Mouse (Mus musculus): ENCODE results near the gene Kdelc2.

The Kdelc2 gene

DNA sequence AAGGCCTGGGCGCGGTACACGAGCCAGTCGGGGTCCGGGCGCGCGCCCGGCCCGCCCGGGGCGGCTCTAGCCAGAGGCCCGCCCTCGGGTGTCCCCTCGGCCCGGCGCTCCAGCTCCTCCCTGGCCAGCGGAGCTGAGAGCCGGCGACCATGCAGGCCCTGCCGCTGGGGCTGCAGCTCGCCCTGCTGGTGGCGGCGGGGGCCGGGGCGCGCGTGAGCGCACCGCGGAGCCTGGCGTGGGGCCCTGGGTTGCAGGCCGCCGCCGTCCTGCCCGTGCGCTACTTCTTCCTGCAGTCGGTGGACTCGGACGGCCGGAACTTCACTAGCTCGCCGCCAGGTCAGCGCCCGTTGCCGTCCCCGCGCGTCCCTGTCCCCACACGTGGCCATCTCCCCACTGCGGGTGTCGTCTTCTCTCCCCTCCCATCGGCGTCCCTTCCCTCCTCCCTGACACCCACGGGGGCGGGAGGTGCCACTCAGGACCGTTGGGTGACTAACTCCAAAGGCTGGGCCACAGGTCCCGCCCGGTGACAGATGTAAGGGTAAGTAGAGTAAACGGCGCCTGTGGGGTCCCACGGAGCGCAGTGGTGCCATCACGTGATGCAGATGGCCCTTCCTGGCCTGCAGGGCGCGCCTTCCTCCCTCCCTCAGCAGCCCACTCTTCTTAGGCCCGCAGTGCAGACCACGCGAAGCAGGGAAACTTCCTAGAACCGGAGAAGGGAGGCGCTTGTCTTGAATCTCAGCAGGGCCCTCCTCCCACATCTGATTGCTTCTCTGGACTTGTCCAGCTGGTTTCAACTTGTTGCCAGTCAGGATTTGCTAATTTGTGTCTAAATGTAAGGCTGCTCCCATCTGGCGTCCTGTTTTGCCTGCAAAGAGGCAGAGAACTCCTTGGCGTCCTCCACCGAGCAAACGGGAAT is at the start of gene Kdelc2:
Gene Kdelc2, plus strand, starts transcription at position 75 of the 916 bp plus-strand sequence.
- no peak for DNase-seq (ENCODE audit: low read depth)

DNA sequence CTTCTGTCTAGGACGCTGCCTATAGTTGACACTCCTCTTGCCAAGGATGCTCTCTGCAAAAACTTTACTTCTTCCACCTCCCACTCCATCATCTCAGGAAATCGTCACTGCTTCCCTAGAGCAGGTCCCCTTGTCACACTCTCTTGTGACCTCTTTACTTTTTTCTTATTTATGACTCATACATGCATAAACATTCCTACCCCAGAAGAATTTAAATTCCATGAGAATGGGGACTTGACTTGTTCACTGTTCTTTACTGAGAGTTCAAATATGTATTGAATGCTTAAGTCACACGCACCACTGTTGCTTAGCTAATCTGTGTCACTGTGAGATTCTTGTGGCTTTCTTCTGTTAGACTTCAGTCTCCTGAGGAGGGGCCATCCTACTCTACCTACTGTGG is 48.7 kb upstream of the Kdelc2 start:
- no peak for DNase-seq (ENCODE audit: low read depth)

DNA sequence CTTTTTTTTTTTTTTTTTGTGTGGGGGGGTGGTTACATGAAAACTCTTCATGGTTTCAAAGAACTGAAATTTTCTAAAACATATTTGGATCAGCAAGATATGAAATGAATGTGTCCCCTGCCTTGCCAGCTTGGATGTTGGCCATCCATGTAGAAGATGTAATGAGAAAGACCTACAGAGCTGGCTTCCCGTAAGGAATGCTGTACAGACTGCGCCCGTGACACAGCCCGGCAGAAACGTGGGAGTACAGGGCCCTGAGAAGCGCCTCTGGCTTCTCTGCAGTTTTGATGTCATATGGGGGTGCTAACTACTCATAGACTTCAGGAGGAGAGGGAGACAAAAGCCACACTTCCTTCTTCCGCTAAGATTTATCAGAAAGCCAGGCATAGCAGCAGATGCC is 44.2 kb upstream of the Kdelc2 start:
- no peak for DNase-seq (ENCODE audit: low read depth)

DNA sequence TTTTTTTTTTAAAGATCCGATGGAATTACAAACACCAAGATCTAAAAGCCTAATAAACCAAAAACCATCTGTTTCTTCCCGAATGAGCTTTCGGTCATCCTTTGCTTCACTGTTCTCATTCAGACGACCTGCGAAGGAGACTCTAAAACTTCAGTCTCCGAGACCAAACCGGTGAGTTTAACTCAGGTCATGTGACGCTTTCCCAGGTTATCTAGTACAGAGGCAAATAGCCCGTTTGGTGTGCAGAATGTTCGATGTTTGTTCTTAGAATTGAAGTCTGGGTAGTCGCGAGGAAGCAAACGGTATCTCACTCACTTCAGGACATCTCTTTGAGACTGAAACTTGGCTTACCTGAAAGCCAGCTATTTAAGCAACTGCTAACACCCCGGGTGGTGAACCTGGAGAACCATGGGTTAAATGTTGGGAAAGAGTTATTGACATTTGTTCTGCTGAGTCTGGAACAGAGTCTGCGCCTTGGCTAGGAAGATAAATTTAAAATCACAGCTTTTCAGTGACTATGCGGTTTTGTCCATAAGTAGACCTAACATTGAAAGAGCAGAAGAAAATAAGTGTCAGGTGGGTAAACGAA is 43.4 kb upstream of the Kdelc2 start:
- DNase-seq (ENCODE audit: low read depth), result no peak

DNA sequence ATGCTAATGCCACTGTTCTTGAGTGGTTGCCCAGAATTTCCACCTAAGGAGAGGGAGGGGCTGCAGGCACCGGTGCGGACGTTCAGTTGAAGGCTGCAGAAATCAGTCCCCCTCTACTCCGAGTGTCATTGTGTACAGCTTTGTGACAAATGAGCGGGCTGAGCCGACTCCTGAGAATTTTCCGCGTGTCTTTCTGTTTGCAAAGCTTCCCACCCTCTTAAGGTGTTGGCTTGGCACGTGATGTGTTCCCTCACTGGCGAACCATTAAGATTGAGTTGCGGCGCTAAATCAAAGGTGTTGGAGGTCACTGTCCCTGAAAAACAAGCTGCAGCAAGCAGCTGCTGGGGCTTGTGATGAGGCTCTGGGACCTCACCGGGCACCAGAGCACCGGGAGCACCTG is 42.9 kb upstream of the Kdelc2 start:
- DNase-seq (ENCODE audit: low read depth), result no peak

DNA sequence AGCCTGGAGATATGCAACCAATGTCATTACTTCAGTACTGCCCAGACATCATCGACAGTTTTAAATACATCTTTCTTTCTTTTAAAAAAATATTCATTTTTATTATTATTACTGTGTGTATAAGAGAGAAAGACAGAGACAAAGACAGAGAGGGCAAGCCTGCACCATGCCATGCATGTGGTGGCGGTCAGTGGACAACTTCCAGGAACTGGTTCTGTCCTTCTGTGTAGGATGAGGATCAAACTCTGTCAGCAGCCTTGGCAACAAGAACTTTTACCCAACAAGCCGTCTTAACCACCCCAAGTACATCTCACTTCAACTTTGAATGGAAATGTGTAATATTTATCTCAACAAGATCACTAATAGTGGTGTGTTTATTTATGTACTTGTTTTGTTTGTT is 41.8 kb upstream of the Kdelc2 start:
- no peak for DNase-seq (ENCODE audit: low read depth)

DNA sequence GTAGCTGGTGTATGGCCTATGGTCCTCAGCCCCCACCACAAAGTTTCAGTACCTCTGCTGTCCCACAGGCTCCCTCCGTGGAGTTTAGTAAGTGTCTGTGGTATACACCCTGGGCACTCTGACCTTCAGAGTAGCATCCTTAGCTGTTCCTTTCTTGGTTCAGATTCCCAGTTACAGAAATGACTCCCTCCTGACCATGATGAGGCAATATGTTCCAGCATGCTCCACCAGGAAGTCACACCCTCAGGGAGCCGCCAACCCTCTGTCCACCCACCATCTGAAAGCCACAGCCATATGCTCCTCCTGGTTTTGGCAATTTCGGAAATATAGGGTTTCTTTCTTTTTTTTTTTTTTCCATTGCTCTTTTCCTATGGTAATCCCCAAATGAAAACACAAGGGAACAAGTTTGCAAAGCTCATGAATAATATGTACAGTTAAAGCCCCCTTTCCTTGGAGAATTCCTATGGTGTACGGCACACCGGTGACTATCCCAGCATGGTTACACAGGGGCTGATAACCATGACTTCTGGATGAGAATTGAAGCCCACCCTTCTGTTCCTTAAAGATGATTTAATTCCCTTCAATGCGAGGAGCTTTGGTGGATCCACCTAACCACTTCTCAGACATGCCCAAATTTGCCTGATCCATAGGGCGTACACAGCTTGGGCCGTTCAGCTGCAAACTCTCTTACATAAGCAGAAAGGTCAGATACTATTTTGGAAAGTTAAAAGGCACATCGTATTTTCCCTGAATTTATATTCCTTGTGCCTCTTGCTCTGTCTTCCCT is 39.0 kb upstream of the Kdelc2 start:
- DNase-seq (ENCODE audit: low read depth), result no peak

DNA sequence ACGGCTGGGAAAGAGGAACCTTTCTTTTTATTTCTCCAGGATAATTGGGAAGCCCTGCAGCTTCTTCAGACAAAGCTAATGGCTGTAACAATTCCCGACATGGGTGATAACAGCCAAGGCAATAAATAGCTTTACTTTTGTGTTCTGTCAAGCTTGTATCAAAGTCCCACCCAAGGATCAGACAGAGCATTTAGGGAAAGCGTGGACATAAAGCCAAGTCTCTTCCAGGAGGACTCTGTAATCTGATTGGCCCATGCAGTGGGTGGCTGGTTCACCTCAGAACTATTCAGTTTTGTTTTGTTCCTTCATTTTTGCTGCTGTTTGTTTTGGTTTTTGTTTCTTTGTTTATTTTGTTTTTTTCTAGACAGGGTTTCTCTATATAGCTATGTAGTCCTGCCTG is 38.1 kb upstream of the Kdelc2 start:
- DNase-seq (ENCODE audit: low read depth), result no peak

DNA sequence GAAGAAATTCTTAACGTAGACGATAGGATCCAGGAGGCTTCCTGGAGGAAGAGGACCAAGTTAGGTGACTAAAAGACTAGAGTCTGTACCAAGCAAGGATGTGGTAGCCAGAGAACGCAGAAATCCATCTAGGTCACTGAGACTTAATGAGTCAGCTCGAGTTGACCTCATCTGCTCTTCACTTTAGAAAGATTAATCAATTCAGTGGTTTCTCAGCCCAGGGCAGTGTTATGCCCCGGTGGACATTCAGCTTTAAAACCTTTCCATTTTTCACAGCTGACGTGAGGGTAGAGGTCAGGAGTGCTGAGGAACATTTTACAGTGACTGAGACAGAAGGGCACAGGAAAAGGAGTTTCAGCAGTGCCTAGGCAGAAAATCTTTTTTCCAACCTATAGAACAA is 37.4 kb upstream of the Kdelc2 start:
- DNase-seq (ENCODE audit: low read depth), result no peak

DNA sequence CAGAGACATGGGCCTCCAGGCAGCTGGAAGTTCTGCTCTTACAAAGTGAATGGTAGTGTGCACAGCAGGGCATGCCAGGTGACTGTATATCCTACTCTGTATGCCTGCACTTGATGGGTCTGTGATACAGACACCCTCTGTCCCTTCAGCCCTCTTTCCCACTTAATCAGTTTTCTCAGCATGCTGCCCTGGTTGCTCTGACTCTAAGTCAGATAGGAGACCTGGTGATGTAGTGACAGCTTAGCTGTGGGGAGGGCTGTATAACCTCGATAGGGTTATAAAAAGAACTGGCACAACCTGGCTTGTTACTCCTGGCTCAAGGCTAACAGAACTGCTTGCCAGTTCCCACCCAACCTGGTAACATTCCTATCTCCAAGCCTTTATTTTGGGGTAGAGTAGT is 34.6 kb upstream of the Kdelc2 start:
- no peak for DNase-seq (ENCODE audit: low read depth)

DNA sequence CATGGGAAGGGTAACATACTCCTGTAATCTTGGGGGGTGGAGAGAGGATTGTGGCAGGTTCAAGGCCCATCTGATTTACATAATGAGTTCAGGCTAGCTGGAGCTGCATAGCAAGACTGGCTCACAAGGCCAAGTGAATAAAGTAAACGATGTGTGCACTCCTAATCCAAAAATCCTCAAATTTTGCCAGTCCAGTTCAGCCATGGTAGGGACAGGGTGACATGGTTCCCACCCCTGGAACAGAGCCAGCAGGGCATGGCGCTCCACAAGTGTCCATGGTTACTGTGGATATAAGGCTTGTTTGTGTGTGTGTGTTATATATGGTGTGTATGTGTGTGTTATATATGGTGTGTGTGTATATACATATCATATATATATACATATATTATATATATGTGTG is 33.5 kb upstream of the Kdelc2 start:
- no peak for DNase-seq (ENCODE audit: low read depth)

DNA sequence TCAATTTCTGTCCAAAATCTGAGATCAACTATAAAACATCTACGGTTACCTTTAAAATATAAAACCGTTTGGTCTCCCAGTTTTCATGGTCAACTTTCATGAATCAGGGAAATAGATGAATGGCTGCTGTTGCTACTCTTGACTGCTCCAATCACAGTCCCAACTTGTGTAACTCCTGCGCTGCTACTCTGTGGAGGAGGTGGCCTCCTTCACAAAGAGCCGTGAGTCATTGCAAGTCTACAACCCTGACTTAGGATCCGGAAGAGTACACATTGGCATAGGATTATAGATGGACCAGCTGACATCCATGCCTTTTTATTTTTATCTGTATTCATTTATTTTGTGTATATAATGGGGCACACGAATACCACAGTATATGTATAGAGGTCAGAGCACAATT is 31.9 kb upstream of the Kdelc2 start:
- no peak for DNase-seq (ENCODE audit: low read depth)

DNA sequence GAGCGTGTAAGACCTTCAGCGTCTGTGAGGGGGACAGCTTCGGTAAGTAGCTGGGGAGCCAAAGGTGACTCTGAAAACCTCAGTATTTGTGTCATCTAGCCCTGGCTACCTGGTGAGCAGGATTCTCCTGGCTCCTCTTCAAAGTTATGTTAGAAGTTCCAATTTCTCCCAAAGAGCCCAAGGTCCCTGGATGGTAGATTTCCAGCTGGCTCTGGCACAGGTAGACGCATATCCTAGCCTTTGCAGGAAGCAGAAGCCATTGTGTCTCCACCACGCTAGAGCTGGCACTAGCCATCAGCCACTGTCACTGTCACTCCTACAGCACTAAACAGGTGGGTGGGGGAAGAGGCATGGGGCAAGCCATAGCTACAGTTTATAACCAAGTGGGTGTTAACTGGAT is 30.7 kb upstream of the Kdelc2 start:
- DNase-seq (ENCODE audit: low read depth), result no peak

DNA sequence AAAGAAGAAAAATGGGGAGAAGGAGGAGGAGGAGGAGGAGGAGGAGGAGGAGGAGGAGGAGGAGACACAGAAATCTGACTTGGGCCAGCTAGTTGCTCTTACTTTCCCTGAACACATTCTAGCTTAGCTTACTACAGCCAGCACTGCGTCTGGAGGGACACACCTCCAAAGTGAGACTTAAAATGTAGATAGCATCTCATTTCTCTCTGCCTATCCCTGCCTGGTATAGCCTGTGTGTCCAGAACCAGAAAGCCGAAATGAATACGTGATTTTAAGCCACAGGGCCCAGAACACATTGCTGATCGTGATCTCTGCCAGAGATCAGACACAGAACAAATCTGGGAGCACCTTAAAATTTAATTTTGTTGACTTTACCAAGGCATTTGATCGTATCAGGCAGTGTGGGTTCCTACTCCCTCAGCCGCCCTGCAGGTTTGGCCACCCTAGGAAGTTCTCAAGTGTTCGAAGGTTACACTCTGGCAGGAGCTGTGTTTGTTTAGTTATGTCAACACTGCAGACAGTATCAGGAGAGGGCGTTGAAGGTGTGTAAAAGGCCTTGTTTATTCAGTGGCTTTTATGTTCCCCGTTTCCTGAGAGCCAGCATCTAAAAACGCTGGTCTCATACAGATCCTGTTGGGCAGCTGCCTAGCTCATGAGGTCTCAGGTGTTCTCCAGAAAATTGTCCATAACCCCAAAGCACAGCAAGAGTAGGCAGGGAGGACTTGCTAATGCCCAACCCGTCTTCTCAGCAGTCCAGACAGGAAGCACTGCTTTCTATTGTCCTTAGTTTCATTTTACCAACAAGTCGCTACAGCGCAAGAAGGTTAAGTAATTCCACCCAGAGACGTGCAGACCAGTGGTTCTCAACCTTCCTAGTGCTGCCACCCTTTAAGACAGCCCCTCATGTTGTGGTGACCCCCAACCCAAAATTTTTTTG is 27.3 kb upstream of the Kdelc2 start:
- no peak for DNase-seq (ENCODE audit: low read depth)

DNA sequence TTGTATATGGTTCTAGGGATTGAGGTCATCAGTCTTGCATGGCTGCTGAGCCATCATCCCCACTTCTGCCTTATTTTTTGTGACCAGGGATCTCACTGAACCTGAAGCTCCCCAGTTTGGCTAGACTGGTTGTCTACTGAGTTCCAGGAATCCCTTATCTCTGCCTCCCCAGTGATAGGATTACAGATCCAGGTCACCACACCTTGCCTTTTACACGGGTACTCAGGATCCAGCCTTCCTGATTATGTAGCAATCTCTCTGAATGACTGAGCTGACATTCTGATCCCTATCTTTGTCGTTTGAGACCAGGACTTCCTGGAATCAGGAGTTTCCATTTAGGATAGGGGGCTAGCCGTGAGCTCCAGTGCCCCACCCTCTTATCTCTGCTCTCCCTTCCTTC is 12.5 kb upstream of the Kdelc2 start:
- DNase-seq (ENCODE audit: low read depth), result no peak

DNA sequence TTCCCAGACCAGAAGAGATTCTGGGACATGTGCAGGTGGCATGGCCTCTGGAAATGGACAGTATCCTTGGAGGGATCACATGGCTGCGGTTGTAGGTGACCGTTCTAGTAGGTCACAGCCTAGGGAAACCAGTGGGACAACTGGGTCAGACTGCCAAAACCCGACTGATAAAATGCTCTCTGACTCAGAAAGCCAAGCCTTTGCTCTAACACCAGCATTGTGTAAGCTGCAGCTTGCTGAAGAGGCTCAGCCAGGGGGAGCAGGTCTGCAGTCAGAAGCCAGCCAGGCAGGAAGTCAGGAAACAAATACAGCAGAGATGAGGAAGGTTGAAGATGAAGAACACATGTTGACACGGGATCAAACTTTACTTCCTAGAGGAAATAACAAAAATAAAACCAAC is 7.9 kb upstream of the Kdelc2 start:
- DNase-seq (ENCODE audit: low read depth), result no peak

DNA sequence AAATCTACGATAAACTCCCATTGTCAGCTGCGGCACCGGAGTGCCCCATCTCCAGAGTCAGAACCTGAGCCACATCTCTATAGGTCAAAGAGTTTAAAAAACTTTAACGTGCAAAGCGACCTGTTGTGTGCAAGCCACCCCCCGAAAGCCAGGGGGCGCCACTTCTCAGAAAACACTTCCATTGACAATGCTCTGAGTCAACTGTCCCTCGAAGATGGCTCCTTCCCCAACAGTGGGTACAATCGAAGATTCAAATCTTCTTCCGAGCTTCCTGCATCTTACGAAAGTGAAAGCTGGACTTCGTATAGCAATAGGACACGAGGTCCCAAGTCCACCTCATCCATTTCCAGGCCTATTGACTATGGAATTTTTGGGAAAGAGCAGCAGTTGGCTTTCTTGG is 7.0 kb upstream of the Kdelc2 start:
- DNase-seq (ENCODE audit: low read depth), result no peak

DNA sequence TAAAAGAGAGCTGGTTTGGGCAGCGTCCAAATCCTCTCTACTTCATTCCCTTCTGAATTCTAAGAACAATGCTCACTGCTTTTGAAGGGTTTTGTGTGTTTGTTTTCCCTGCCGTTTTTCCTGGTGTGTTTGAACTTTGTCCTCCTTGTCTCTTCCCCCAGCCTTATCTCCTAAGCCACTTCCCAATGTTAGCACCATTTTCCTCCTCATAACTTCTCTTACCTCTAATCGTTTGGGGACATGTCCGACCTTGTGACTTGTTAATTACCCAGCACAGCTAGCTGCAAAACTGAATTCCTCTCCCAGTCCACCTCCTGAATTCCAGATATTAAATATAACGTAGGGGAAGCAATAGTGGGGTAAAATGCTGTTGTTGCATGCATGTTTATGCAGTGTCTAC is 6.2 kb upstream of the Kdelc2 start:
- DNase-seq (ENCODE audit: low read depth), result no peak

DNA sequence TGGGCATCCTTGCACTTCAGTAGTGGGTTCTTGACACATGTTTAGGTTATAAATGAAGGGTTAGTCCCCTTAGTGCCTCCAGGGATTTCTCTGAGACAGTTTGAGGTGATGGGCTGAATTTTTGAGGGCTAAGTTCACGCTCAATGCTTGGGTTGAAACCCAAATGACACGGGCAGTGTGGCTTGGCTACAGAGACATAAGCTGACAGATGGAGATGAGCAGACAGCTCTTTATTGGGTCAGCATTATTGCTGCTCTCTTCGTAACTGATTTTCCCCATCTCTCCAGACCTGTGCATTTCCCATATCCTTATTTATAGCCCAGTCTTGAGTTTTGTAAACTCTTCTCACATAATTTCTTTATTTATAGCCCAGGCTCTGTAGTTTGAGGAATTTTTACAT is 5.7 kb upstream of the Kdelc2 start:
- no peak for DNase-seq (ENCODE audit: low read depth)

DNA sequence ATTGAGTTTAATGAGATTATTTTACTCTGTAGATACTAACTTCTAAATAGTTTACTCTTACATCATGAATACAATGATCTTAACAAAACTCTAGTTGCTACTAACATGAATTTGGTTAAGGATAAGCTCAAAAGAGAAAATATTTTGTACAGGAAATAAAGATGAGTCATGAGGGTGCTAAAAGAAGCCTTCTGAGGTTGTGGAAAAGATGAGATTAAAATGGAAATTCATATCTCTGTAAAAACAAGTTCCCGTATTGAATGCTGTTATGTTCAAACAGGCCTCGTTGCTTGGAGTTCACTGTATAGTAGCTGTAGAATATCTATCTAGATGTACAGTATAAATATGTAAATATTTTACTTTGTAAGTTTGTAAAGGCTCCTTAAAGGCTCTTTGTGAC is 3.2 kb upstream of the Kdelc2 start:
- DNase-seq (ENCODE audit: low read depth), result no peak

DNA sequence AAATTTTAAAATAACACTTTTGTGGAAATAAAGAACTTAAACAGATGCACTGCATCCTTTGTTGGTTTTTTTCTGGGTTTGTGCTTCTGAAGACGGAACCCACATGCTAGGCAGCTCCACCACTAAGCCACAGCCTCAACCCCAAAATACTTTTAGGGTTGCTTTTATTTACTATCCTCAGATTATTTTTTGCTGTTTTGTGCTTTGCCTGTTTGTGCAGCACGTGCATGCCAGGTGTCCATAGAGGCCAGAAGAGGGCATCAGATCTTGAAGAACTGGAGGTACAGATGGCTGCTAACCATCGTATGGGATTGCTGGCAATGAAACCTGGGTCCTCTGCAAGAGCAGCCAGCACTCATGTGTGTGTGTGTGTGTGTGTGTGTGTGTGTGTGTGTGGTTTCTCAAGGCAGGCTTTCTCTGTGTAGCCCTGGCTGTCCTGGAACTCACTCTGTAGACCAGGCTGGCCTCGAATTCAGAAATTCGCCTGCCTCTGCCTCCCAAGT is 2.7 kb upstream of the Kdelc2 start:
- DNase-seq (ENCODE audit: low read depth), result no peak

DNA sequence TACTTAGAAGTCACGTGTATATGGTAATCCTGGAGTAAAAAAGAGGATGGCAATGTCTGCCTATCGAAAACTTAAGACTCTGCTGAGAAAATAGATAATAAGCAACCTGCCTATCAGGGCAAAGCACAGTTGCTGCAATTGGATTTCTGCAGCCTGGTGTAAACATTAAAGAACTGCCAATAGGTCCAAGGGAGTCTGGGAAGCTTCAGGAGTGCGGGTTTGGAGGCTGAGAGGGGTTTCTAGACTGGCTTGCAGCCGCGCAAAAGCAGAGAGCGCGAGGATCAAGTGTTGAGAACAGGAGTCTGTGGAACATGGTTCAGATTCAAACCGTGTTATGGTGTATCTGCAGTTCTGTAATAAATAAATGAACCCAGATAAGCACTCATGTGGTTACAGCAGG is 1.0 kb downstream of the Kdelc2 start:
- no peak for DNase-seq (ENCODE audit: low read depth)

All from c-Kit-positive CD71-positive TER-119-negative erythroid progenitor cells, embryonic 14.5 days (primary cell).